Mouse (Mus musculus): Measurements from ENCODE around the gene Pop5.

DNA sequence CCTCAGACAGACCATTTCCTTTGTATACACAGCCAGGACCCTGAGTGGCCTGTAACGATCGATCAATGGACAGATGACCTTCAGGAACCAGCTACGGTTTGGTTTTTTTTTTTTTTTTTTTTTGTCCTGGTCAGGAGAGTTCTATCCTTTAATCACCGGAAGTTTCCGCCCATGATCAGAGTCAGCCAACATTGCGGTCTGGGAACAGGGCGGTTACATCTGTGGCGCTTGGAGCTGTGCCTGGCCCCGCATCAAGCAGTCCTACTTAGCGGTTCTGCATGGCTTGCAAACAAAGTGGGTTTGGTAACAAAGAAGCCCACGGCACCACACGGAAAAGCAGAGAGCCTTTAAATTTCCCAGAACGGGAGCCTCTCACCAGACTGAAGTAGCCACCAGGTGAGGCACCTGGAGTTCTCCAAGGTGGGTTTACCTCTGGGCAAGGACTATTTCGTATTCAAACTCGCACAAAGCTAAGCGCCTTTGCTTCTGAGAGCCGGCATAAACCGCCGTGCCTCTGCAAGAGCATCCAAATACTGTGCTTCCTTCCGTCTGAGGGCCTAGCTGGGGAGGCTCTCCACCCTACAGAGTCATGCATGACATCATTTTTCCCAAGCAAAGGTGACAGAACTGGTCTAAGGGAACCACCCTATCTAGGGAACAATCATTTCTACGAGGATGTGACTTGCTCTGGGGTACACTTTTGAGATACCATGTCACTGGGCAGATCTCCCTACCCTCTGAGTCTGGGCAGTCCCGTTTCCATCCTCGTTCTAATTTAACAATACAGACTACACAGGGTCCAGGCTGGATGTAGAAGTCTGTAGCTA, 31.7 kb upstream of the Pop5 start:
- TF ChIP-seq POLR2A (IDR thresholded peaks at IDR 0.05; ENCODE audit: insufficient read depth, low read length), result no peak
- no peak for TF ChIP-seq CTCF (IDR thresholded peaks at IDR 0.05; ENCODE audit: low read depth, low read length)
- TF ChIP-seq EP300 (IDR thresholded peaks at IDR 0.05; ENCODE audit: insufficient read depth, low read depth, low read length), result no peak

Measured in ES-Bruce4 (cell line).